Mouse (Mus musculus) C2C12 (cell line): Measurements from ENCODE around the gene Thap7.
A peak's percentile ranks its signal among the peaks of the same experiment; 100 is the strongest.

Experiments
- CTCF ChIP-seq: IDR thresholded peaks from one replicate; pipeline ENCODE4 v1.5.1; 2011; ENCODE audit not compliant: control insufficient read depth, insufficient read depth, insufficient read length
- MAX ChIP-seq: IDR thresholded peaks from one replicate; pipeline ENCODE4 v1.6.1; 2011; ENCODE audit warnings: mild to moderate bottlenecking, control low read depth
- MYOD1 ChIP-seq: IDR thresholded peaks from one replicate; pipeline ENCODE4 v1.6.1; 2011; ENCODE audit warnings: low read depth; ENCODE audit not compliant: control insufficient read depth, insufficient read length
- MYOG ChIP-seq: IDR thresholded peaks from one replicate; pipeline ENCODE4 v1.6.1; 2011; ENCODE audit not compliant: control insufficient read depth, insufficient read length; ENCODE audit errors: extremely low read depth
- USF1 ChIP-seq: IDR thresholded peaks from one replicate; pipeline ENCODE4 v1.6.1; 2011; ENCODE audit warnings: low read depth, mild to moderate bottlenecking, control low read depth, moderate library complexity

- TF ChIP-seq CTCF (no peak), MYOD1 (peak; percentile 18), MAX (no peak), USF1 (no peak), MYOG (no peak)
Measured at GRCm38 (mm10) chr16:17561128-17561750, 30.3 kb upstream of the Thap7 start, which contains the start of gene Lrrc74b.
